Mouse (Mus musculus) testis, adult 2 months (tissue): ENCODE results near the gene Unc13c. TPM values are rescaled to one million over a fixed set of nuclear protein-coding genes. Genes with fewer than 3 reads are reported as not detected.

Experiments
- H3K27ac ChIP-seq: fragments of 200-500 bp; 2 replicates; pipeline ENCODE4 v1.5.1; 2012; ENCODE audit warnings: low read depth, low read length; ENCODE audit not compliant: control insufficient read depth, insufficient read depth
- H3K27me3 ChIP-seq: fragments of 200-500 bp; 2 replicates; pipeline ENCODE4 v1.6.1; 2012; ENCODE audit warnings: mild to moderate bottlenecking, low read length, moderate library complexity; ENCODE audit not compliant: control insufficient read depth, insufficient read depth
- H3K36me3 ChIP-seq: fragments of 200-500 bp; 2 replicates; pipeline ENCODE4 v1.6.1; 2012; ENCODE audit warnings: mild to moderate bottlenecking, low read length; ENCODE audit not compliant: control insufficient read depth, insufficient read depth
- H3K4me1 ChIP-seq: fragments of 200-500 bp; 2 replicates; pipeline ENCODE4 v1.6.1; 2012; ENCODE audit warnings: low read length; ENCODE audit not compliant: control insufficient read depth, insufficient read depth
- H3K4me3 ChIP-seq: fragments of 200-500 bp; 2 replicates; pipeline ENCODE4 v1.5.1; 2012; ENCODE audit warnings: low read depth, mild to moderate bottlenecking, low read length, moderate library complexity, mixed read lengths; ENCODE audit not compliant: control insufficient read depth
- CTCF ChIP-seq: fragments of 200-500 bp; IDR thresholded peaks from 2 replicates; pipeline ENCODE4 v1.5.1; 2012; ENCODE audit warnings: low read depth, mild to moderate bottlenecking, inconsistent platforms, low read length, moderate library complexity; ENCODE audit not compliant: control insufficient read depth, insufficient read depth, insufficient replicate concordance
- POLR2A ChIP-seq: fragments of 200-500 bp; IDR thresholded peaks from 2 replicates; pipeline ENCODE4 v1.6.1; 2012; ENCODE audit warnings: low read depth, mild to moderate bottlenecking, inconsistent platforms, low read length, moderate library complexity; ENCODE audit not compliant: control insufficient read depth
- polyA plus RNA-seq: library from polyadenylated mRNA; depleted of rRNA; stranded (reverse); fragments of >200 nt; gene quantifications from 2 replicates; pipeline ENCODE4 v1.2.3, GENCODE M21; 2012; rRNA removed

Unc13c gene
- polyA plus RNA-seq, 1 experiment = 0.07 TPM

GRCm38 (mm10) chr9:73449216-73449615 is 519.5 kb downstream of the Unc13c start:
- no peaks in the 10 kb centered on the region for H3K36me3 ChIP-seq
- H3K27ac ChIP-seq = no peak overlapping the region
- TF ChIP-seq CTCF (no peak), POLR2A (no peak)
- H3K4me1 ChIP-seq = no peaks in the 10 kb centered on the region
- H3K4me3 ChIP-seq = no peak overlapping the region
- H3K27me3 ChIP-seq = no peaks in the 10 kb centered on the region

GRCm38 (mm10) chr9:73431925-73432324 is 536.8 kb downstream of the Unc13c start:
- Histone ChIP-seq H3K27me3 (no peaks in the 10 kb centered on the region), H3K4me3 (no peak overlapping the region), H3K36me3 (no peaks in the 10 kb centered on the region), H3K4me1 (no peaks in the 10 kb centered on the region; the same call in 1 of the 2 replicates), H3K27ac (no peak overlapping the region)
- TF ChIP-seq CTCF (no peak), POLR2A (no peak)

Other genes with a start within 250 kb of the Unc13c start
- 0.06 and 0.09 TPM in 2 replicates for gene Wdr72, start 141.4 kb upstream of the Unc13c start, polyA plus RNA-seq